Mouse (Mus musculus) layer of hippocampus, adult 18-20 months (tissue): Measurements from ENCODE around the gene Cldn20. TPM values are rescaled to one million over a fixed set of nuclear protein-coding genes. Genes with fewer than 3 reads are reported as not detected.
A peak's percentile ranks its signal among the peaks of the same experiment; 100 is the strongest.

Experiments used
- DNase-seq, 2 experiments: peaks; one replicate each; pipeline ENCODE4 v3.0.0; 2022; ENCODE audit warnings: low spot score in 2 of 2
- long read RNA-seq: library from polyadenylated mRNA; stranded (forward); transcript quantifications from one replicate; pipeline ENCODE4 v2.0.0, GENCODE M21; 2021
- total RNA-seq, 2 experiments: library from RNA; stranded (reverse); gene quantifications; 2 replicates each; pipeline ENCODE4 v1.2.3; 2021

Gene Cldn20
- under 1 TPM in 1 of 2 experiments, not detected in 1; 0.74 TPM for total RNA-seq
- long read RNA-seq: 0 reads

DNA sequence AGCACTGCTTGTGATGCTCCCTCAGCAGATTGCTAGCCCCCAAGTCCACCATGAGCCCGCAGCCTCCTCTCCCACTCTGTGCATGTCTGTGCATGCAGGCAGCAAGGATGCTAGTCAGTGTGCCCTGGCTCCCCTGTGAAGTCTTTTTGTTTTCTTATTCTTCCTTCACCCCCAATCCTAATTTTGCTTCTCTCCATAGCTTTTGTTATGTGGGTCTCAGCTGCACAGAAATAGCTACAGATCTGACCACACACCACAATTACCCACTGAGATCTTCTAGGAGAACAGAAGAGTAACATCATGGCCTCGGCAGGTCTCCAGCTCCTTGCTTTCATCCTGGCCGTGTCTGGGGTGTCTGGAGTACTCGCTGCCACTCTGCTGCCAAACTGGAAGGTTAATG, at the start of gene Cldn20:
Gene Cldn20 (plus strand): TSS at position 301 of the 400 bp plus-strand sequence.
- DNase-seq: no peak

- DNase-seq: peak in 1 of 2 experiments; percentile 65
Observed at GRCm38 (mm10) chr17:3483091-3483490, 49.3 kb upstream of the Cldn20 start.

- no peak for DNase-seq
Observed at GRCm38 (mm10) chr17:3485851-3486250, 46.5 kb upstream of the Cldn20 start.

DNA sequence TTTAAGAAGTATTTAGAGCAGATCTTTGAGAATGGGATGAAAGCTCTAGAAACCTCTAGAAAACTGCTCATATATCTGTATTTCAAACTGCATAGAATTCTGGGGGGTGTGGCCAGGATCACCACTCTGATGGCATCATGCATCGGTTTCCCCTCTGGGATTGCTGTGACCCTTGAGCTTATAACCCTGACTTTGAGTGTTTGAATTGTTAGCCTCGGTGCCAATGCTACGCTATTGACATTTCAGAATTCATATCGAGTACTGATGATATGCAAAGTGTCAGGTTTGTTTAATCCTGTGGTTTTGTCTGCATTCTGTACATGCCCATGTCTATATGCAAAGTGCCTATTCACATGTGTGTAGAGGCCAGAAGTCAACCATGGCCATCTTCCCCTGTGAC, 45.1 kb upstream of the Cldn20 start:
- DNase-seq: no peak

GRCm38 (mm10) chr17:3487721-3488601, 44.4 kb upstream of the Cldn20 start:
- no peak for DNase-seq

- DNase-seq: no peak
Observed at GRCm38 (mm10) chr17:3490216-3490895, 42.0 kb upstream of the Cldn20 start.

DNA sequence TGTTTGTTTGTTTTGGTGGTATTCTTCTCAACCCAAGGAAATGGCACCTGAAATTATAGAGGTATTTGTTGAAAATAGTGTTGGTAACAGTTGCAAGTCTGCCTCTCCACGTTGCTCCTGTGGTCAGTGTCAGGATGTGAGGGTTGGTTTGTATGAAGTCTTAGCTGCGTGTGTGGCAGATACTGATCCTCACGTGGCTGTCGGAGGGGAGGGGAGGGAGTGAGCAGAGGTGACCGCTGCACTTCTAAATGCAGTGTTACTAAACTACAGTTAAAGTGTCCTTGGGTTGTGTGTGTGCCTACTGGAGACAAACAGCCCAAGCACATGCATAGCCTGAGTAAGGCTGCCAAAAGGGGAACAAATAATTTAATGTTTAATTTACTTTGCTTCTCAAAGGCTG, 41.3 kb upstream of the Cldn20 start:
- no peak for DNase-seq

- DNase-seq: no peak
Observed at GRCm38 (mm10) chr17:3491667-3492066, 40.7 kb upstream of the Cldn20 start.

- no peak for DNase-seq
Observed at GRCm38 (mm10) chr17:3495576-3495975, 36.8 kb upstream of the Cldn20 start.

DNA sequence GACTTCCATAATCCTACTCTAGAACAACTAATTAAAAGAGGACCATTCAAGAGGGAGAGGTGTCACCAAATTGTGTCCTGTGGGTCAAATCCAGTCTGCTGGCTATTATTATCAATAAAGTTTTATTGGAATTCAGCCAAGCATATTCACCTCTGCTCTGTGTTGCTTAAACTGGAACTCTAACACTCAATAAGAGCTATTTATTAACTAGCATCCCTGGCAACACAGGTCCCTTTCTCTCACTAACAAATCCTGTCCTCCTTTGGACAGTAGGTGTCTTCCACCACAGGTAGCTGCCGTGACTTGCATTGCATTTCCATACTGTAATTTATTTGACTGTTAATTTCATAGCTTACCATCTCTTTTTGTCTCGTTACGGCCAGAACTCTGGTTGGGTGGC, 36.3 kb upstream of the Cldn20 start:
- DNase-seq: no peak

DNA sequence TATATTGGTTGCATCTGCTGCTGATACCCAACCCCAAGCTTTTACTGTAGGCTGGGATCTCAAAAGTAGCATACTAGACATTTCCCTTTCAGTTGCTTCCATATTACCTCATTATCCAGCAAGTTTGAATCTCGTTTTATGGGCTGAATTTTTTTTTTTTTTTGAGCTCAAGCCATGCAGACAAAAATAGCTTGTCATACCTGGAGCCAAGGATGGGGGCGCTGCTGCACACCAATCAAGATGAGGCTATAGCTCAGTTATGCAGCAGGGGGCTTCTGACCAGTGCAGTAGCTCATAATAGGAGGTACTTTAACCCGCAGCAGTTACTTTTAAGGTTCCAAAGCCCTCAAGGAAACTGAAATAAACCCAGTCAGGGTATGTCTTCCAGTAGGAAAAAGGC, 34.3 kb upstream of the Cldn20 start:
- DNase-seq: no peak

GRCm38 (mm10) chr17:3498580-3498979, 33.8 kb upstream of the Cldn20 start:
- no peak for DNase-seq

DNA sequence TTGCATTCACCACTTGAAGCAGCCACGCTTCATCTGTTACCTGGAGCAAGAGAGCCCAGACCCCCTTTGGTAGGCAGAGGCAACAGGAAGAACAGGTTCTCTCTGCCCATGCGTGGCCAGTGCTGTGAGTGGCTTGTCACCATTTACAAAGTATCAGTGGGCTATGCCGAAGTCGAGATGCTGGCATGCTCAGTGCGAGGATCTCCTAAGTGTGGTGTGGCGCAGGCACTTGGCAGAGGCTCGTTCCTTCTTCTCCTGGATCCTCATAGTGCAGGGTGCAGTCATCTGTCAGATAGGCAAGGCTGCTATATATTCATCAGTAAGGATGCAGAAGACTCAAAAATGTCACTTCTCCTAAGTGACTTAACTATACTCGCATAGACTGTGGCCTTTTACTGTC, 32.9 kb upstream of the Cldn20 start:
- DNase-seq: no peak

DNA sequence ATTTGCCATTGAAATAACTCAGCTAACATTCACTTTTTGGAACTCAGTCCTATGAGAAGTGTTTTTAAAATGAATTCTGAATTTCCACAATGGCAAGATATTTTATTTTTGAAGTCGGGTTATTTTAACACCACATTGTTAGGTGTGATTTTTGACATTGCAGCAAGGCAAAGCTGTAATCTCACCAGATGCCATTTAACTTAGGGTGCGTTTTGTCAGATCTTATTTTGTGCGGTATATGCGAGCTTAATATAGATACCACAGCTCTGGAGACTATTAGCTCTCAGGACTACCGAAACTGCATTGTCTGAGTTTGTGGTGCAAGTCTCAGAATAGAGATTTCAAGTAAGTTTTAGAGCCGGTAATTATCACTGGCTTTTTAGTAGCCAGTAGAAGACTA, 32.3 kb upstream of the Cldn20 start:
- DNase-seq: no peak

DNA sequence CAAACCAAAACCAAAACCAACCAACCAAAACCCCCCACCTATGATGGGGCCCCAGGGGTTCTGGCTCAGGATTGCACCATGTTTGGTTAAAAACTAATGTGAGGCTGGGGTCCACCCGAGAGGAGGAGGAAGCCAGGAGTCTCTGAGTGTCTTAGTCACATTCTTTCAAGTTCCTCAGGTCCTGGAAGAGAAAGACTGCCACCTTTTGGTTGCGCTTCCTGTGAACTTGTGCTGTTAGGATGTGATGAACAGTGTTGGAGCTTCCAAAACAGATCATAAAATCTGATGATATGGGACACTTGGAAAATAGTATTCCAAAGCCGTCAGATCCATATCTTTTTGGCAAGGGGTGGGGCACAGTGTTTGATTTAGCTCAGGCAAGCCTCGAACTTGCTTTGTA, 31.4 kb upstream of the Cldn20 start:
- DNase-seq: no peak

- no peak for DNase-seq
Observed at GRCm38 (mm10) chr17:3505711-3506110, 26.6 kb upstream of the Cldn20 start.

GRCm38 (mm10) chr17:3506508-3506907, 25.8 kb upstream of the Cldn20 start:
- no peak for DNase-seq

GRCm38 (mm10) chr17:3509841-3510240, 22.5 kb upstream of the Cldn20 start:
- peak; percentile 41 to 79 for DNase-seq

DNA sequence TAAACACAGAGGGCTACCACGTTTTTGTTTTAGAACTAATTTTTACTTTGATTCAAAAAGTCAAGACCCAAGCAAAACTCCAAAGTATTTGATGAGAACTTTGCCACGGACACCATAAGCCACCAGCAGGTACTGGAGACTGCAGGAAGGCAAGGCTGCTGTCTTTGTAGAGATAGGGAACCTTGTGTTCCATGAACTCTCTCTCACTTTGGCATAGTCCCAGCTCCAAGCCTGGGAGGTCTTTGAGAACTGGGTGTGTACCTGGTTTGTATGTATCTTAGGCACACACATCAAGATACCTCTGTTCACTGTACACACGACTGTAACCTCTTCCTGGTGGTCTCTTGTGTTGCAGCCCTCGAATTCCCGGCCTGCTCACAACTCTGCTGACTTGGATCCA, 18.0 kb upstream of the Cldn20 start:
- DNase-seq: no peak

DNA sequence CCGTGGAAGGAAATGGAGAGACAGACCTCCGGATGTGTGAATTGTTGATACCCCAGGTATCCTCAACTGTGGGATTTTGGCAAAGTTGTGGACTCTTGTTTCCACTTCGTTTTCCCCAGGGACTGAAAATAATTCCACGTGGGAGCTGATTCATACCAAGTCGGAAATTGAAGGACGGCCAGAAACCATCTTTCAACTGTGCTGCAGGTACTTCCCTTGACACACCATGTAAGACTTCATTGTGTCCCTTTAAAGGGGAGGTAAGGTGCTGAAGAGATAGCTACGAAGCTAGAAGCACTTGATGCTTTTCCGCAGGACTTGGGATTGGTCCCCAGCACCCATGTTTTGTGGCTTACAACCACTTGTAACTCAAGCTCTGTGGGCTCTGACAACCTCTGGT, 16.5 kb upstream of the Cldn20 start:
- no peak for DNase-seq

- no peak for DNase-seq
Observed at GRCm38 (mm10) chr17:3516406-3516805, 15.9 kb upstream of the Cldn20 start.

DNA sequence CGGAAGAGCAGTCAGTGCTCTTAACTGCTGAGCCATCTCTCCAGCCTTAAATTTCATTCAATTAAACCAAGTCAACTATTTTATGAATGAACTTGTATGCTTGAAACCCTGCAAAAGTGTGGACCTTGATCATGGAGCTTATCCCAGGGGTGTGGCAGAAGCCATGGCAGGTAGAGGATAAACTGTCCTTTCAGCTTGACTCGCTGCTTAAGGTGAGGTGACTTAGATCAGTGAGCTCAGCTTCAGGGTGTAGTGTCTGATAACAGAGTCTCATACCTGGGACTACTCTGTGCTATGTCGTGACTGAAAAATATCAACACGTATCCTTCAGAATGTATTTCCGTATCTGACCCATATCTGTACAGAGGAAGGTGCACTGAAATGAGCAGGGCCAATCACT, 12.0 kb upstream of the Cldn20 start:
- DNase-seq: no peak
